Mouse (Mus musculus): ENCODE data around the gene Gm49661.

- TF ChIP-seq CTCF (IDR thresholded peaks at IDR 0.05; ENCODE audit: control insufficient read depth, insufficient read depth, insufficient replicate concordance, low read depth, low read length) = no peak
- TF ChIP-seq POLR2A (IDR thresholded peaks at IDR 0.05; ENCODE audit: control insufficient read depth, low read depth, low read length) = peak; percentile 96
These were observed 9.2 kb upstream of the Gm49661 start, which contains the start of gene Junb for GRCm38 (mm10) chr8:84978248-84978940.
